Mouse (Mus musculus) adrenal gland, adult 18-20 months (tissue): Measurements from ENCODE around the gene Galntl6. TPM values are rescaled to one million over a fixed set of nuclear protein-coding genes. Genes with fewer than 3 reads are reported as not detected.
A peak's percentile ranks its signal among the peaks of the same experiment; 100 is the strongest.

Experiments
- DNase-seq, 2 experiments: peaks; one replicate each; pipeline ENCODE4 v3.0.0; 2021 to 2022; ENCODE audit warnings: low spot score in 2 of 2
- long read RNA-seq, 2 experiments: library from polyadenylated mRNA; stranded (forward); transcript quantifications; one replicate each; pipeline ENCODE4 v2.0.0; 2021
- total RNA-seq, 2 experiments: library from RNA; stranded (reverse); gene quantifications; 1 replicate in 1 of 2; 2 replicates in 1 of 2; pipeline ENCODE4 v1.2.3; 2021

Gene Galntl6
- under 1 TPM in 1 of 2 experiments, not detected in 1; 0.51 TPM for total RNA-seq
- long read RNA-seq, experiment 1, result 0 reads
- long read RNA-seq, experiment 2, result 0 reads

- DNase-seq, result peak in 1 of 2 experiments; percentile 17
These were observed at the start of gene Galntl6 for GRCm38 (mm10) chr8:58912196-58912839. TSS of gene Galntl6 (minus strand) at chr8:58912640.

- no peak for DNase-seq
These were observed 44.8 kb upstream of the Galntl6 start for GRCm38 (mm10) chr8:58957195-58957739.

DNA sequence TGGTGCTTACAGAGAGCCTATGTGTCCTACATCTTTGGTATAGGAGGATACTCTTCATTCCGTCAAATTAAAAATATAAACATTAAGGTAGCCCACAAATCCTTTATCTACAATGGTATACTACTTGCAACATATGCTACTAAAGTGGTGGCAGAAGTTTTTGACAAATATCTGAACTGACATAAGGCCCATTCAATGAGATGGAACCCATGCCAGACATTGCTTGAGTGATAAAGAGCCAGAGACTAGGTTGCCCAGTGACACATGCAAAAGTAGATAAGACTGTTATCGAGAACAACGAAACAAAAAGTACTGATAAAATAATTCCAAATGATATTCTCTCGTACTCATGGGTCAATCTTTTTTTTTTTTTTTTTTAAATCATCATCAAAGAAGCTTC, 31.3 kb upstream of the Galntl6 start:
- no peak for DNase-seq

DNA sequence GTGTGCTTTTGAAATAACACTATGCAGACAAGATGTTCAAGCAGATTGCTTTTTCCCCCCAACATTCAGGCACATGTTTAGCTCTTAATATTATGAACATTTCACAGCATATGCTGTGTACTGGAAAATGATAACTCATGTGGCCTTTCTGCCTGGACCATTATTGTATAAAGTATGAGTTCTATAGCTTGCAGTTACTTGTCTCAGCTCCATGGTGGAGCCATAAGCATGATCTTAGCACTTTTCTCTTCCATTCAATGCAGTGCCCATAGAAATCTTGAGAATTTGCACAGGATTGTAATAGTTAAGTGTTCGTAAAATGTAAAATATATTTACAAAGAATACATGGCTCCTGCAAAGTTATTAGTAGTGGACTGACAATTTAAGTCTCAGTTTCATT, 18.6 kb upstream of the Galntl6 start:
- no peak for DNase-seq

- DNase-seq, result no peak
These were observed 2.7 kb upstream of the Galntl6 start for GRCm38 (mm10) chr8:58915142-58915541.

DNA sequence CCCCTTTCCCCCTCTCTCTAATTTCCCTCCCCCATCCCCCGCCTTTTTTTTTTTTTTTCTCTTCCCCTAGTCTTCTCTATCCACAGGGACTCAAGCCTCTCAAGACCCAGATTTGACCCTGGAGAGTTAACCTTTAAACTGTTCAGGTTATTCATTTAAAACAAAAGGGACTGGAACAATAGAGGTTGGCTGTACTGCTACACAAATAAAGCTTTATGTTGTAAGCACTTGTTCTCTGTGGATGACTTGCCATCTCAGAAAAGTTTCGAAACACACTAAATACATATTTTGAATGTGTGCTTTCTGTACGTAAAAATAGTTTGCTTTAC, 1.2 kb upstream of the Galntl6 start:
- no peak for DNase-seq

GRCm38 (mm10) chr8:58912840-58913639, 600 bp upstream of the Galntl6 start:
- DNase-seq, result no peak

GRCm38 (mm10) chr8:58911677-58912076, 763 bp downstream of the Galntl6 start, which contains the start of gene BC030500:
TSS of gene BC030500 (plus strand) at chr8:58911755.
- no peak for DNase-seq

GRCm38 (mm10) chr8:58904465-58904864, 8.0 kb downstream of the Galntl6 start:
- DNase-seq, result no peak

- DNase-seq, result no peak
These were observed 16.5 kb downstream of the Galntl6 start for GRCm38 (mm10) chr8:58895960-58896359.

DNA sequence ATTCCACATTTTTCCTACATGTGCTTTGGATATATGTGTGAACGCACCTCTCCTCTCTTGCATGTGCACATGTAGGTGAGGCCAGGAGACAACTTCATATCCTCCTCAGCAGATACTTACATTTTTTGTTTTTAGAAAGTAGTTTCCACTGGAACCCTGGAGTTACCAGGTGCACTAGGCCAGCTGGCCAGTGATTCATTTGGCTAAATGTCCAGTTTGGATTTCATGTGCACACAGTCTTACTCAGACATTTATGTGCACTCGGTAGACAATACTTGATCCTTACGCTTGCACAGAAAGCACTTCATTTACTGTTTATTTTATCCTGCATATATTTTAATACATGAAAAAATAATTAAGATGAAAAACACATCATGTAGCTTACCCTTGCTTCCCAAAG, 21.8 kb downstream of the Galntl6 start:
- DNase-seq, result no peak

DNA sequence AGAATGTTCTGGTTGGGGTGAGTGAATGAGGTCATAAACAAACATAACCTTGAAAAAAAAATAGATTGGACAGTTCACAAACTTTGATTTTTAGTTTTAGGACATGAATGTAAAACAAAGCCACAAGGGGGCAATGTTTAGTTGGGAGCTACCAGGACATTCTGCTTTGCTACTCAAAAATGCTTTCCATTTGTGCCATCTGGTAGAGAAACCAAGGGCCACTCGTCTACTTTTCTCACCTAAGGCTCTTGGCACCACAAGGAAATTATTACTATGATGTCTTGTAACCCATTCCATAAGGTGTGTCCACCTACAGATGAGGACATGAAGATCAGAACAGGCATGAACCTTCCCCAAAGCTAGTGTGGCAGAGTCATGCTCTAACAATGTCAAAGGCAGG, 26.0 kb downstream of the Galntl6 start:
- no peak for DNase-seq

- DNase-seq, result no peak
These were observed 88.1 kb downstream of the Galntl6 start for GRCm38 (mm10) chr8:58824347-58824746.

DNA sequence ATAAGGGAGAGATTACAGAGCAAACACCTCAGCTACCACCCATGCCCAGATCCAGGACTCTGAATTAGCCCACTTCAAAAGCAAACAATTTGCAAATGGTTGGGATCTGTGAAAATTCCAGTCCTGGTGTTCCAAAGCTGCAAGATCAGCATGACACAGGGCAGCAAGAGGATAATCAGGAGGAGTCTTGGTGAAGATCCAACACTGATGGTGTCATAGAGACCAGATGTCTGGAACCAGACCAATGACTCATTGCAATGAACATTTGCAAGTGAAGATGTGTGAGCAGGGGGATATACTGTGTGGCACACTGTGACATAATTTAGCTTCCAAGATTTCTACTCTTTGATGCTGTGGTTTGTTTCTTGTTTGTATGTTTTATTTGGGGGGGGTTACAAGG, 107.2 kb downstream of the Galntl6 start:
- DNase-seq, result no peak

DNA sequence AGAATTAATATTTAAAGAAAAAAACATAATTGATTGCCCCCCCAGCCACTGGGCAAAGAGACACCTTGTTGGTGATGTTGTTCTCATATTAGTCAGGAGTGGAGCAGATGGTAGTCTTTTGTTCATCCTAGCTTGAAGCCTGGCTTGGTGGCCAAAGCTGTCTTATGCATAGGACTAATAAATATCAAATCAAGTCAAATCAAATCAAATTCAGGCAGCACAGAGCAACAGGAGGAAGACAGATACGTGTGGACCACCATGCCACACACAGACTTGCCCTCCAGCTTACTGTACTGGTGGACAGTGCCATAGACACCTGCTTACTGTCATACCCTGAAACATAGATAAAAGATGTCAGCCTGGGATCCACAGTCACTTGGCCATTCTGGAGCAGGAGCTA, 110.6 kb downstream of the Galntl6 start:
- DNase-seq, result no peak

DNA sequence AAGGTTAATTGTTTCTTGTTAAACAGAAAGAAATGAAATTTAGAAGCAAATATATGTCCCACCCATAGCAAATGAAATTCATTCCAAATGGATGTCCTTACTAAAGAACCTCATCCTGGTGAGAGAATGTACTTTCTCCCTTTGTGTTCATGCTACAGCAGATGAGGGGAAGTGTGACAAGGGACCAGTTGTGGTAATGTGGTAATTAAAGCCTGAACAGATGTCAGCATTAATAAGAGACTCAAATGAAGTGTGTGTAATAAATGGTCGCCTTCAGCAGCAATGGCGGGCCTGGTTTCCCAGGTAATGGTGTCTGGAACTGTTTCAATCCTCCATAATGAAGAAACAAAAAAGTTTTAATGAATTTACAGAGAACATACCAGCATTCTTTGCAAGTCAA, 158.7 kb downstream of the Galntl6 start:
- no peak for DNase-seq

GRCm38 (mm10) chr8:58737963-58738362, 174.5 kb downstream of the Galntl6 start:
- DNase-seq, result no peak

DNA sequence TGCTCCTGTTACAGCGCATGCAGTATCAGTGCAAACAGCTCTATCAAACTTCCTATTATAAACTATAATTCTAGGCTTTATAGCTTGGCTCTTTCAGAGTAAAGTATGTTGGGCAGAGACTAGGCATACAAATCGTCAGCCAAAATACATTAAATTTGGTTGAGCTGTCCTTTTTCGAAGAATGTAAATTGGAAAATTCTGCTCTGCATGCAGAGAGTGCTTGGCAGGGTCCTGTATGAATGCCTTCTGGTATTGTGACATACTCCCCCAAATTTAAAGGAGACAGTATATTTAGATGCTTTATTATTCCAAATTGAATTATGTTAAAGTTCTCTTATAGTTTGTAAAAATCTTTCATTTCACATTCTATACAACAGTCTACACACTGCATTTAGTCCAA, 220.7 kb downstream of the Galntl6 start:
- DNase-seq, result no peak

- DNase-seq, result no peak
These were observed 234.5 kb downstream of the Galntl6 start for GRCm38 (mm10) chr8:58677847-58678450.

DNA sequence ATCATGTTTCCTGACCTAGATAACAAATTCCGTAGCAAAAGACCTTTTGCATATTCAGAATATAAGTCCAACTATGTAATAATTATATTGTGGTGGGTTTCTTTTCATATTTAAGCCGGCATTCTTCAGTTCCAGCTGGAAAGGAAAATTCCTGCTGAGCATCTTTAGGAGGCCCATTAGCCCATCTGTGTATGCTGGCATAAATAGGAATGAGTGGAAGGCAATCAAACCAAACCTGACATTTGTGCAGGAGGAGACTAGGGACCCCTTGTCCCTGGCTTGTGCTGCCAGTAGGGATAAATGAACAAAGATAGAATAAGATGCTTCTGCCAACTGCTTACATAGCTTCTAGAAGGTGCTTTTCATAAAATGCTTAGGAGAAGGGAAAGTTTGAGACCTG, 243.4 kb downstream of the Galntl6 start:
- DNase-seq, result no peak

GRCm38 (mm10) chr8:58660019-58660418, 252.4 kb downstream of the Galntl6 start:
- no peak for DNase-seq

- no peak for DNase-seq
These were observed 256.8 kb downstream of the Galntl6 start for GRCm38 (mm10) chr8:58655631-58656030.
